Mouse (Mus musculus) intestine, embryonic 14.5 days (tissue): ENCODE measurements at regions not wholly inside any gene's neighbourhood (a gene's known extent, or its start where the extent isn't known, plus 50 kb on each side); places are given as distances from the start of the nearest gene placed in this dataset.
"Not testable (repeated sequence)": the region's sequence is repeated elsewhere in the genome, so short reads cannot be mapped to it uniquely, and the experiment has no call there.

ENCODE experiments used
- ATAC-seq: fragments of 200-750 bp; cut with Nextera tagmentation; replicated peaks from 2 replicates; pipeline ENCODE4 v1.8.0; 2017; ENCODE audit warnings: low read depth, moderate number of reproducible peaks, moderate TSS enrichment, moderate library complexity; ENCODE audit not compliant: low FRiP score, low TSS enrichment
- DNase-seq: peaks from one replicate; pipeline ENCODE4 v3.0.0-alpha.2; 2018; ENCODE audit warnings: low spot score
- H3K27ac ChIP-seq: fragments of 300-500 bp; sonication (generic); 2 replicates; pipeline ENCODE4 v1.5.1; 2014; ENCODE audit warnings: low read depth, mild to moderate bottlenecking, control low read depth
- H3K27me3 ChIP-seq: fragments of 300-500 bp; sonication (generic); replicated peaks from 2 replicates; pipeline ENCODE4 v1.6.1; 2014; ENCODE audit warnings: low read length, control low read depth; ENCODE audit not compliant: control insufficient read depth, insufficient read depth
- H3K36me3 ChIP-seq: fragments of 300-500 bp; sonication (generic); 2 replicates; pipeline ENCODE4 v1.6.1; 2014; ENCODE audit warnings: low read length, control low read depth; ENCODE audit not compliant: control insufficient read depth, insufficient read depth
- H3K4me1 ChIP-seq: fragments of 300-500 bp; sonication (generic); replicated peaks from 2 replicates; pipeline ENCODE4 v1.6.1; 2014; ENCODE audit warnings: low read length, control low read depth, mixed read lengths; ENCODE audit not compliant: control insufficient read depth, insufficient read depth
- H3K4me2 ChIP-seq: fragments of 300-500 bp; sonication (generic); 2 replicates; pipeline ENCODE4 v1.6.1; 2014; ENCODE audit warnings: low read length
- H3K4me3 ChIP-seq: fragments of 300-500 bp; sonication (generic); 2 replicates; pipeline ENCODE4 v1.5.1; 2014; ENCODE audit warnings: low read depth, low read length, control low read depth, mixed read lengths
- H3K9ac ChIP-seq: fragments of 300-500 bp; sonication (generic); 2 replicates; pipeline ENCODE4 v1.6.1; 2014; ENCODE audit warnings: mild to moderate bottlenecking, low read length
- H3K9me3 ChIP-seq: fragments of 300-500 bp; sonication (generic); 2 replicates; pipeline ENCODE4 v1.6.1; 2016; ENCODE audit warnings: low read length, control low read depth; ENCODE audit not compliant: control insufficient read depth
- WGBS: fragments of 180-500 bp; shearing (Covaris S2); extraction: QIAGEN DNeasy Blood & Tissue Kit; methylation state at CpG from one replicate; pipeline ENCODE4 v1.1.7; 2014; 5-methylcytosine and 5-hydroxymethylcytosine counted together

- no peaks in the 10 kb centered on the region for H3K4me1 ChIP-seq
- H3K4me2 ChIP-seq, result no peak overlapping the region
- H3K27me3 ChIP-seq, result no peaks in the 10 kb centered on the region
- H3K4me3 ChIP-seq, result no peak overlapping the region
- H3K27ac ChIP-seq, result no peak overlapping the region
- no peak for ATAC-seq
- no peak for DNase-seq
- H3K36me3 ChIP-seq, result no peaks in the 10 kb centered on the region
- WGBS, result 78% methylated on average over 9 of the region's 9 CpGs
- H3K9ac ChIP-seq, result no peak overlapping the region
- no peaks in the 10 kb centered on the region for H3K9me3 ChIP-seq
Observed at GRCm38 (mm10) chr4:23050701-23051317, 562.6 kb upstream of the Pou3f2 start.

- Histone ChIP-seq H3K4me3 (no peak overlapping the region), H3K4me2 (no peak overlapping the region), H3K36me3 (no peaks in the 10 kb centered on the region), H3K27me3 (no peaks in the 10 kb centered on the region), H3K9ac (no peak overlapping the region), H3K4me1 (no peaks in the 10 kb centered on the region), H3K27ac (no peak overlapping the region), H3K9me3 (no peaks in the 10 kb centered on the region)
- ATAC-seq, result no peak
- DNase-seq, result no peak
- WGBS, result 82% methylated on average over 6 of the region's 6 CpGs
Observed at GRCm38 (mm10) chr4:23037784-23038183, 549.6 kb upstream of the Pou3f2 start.

GRCm38 (mm10) chr4:23031271-23031670 lies 543.1 kb upstream of the Pou3f2 start:
- H3K27ac ChIP-seq, result no peak overlapping the region
- DNase-seq (no peak), ATAC-seq (no peak)
- WGBS, result 79% methylated on average over 2 of the region's 2 CpGs
- H3K36me3 ChIP-seq, result no peaks in the 10 kb centered on the region
- no peaks in the 10 kb centered on the region for H3K4me1 ChIP-seq
- H3K9ac ChIP-seq, result no peak overlapping the region
- H3K4me3 ChIP-seq, result no peak overlapping the region
- H3K4me2 ChIP-seq, result no peak overlapping the region
- H3K9me3 ChIP-seq, result no peaks in the 10 kb centered on the region
- no peaks in the 10 kb centered on the region for H3K27me3 ChIP-seq

DNA sequence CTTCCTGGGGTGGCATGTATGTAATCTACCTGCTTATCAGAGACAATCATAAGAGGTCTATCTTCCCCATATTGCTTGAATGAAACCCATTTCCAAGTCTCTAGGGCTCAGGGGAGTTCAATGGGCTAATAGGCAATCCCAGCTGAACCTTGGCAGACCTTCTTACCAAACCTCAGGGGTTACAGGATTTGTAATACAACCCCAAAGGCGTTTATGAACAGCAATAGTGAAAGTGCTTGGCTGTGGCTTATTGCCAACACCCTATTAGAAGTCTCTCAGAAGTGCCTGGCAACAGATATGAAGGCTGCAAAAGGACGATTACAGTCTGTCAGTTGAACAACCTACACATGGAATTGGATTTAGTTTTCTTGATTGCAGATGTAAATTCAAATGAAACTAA lies 534.0 kb upstream of the Pou3f2 start:
- Histone ChIP-seq H3K36me3 (no peaks in the 10 kb centered on the region), H3K27ac (no peak overlapping the region)
- 66% methylated on average over 2 of the region's 2 CpGs for whole genome bisulfite sequencing

GRCm38 (mm10) chr4:23010346-23010745 lies 522.2 kb upstream of the Pou3f2 start:
- 65% methylated on average over 2 of the region's 2 CpGs for WGBS
- Histone ChIP-seq H3K9ac (no peak overlapping the region), H3K36me3 (no peaks in the 10 kb centered on the region), H3K9me3 (no peaks in the 10 kb centered on the region), H3K4me2 (no peak overlapping the region), H3K4me3 (no peak overlapping the region), H3K27me3 (no peaks in the 10 kb centered on the region), H3K27ac (no peak overlapping the region), H3K4me1 (no peaks in the 10 kb centered on the region)
- ATAC-seq (no peak), DNase-seq (no peak)

More for the DNA sequence above, 534.0 kb upstream of the Pou3f2 start:
- DNase-seq, result no peak
- Histone ChIP-seq H3K4me2 (no peak overlapping the region), H3K9ac (no peak overlapping the region), H3K9me3 (no peaks in the 10 kb centered on the region), H3K27me3 (no peaks in the 10 kb centered on the region), H3K4me1 (no peaks in the 10 kb centered on the region), H3K4me3 (no peak overlapping the region)
- no peak for ATAC-seq

DNA sequence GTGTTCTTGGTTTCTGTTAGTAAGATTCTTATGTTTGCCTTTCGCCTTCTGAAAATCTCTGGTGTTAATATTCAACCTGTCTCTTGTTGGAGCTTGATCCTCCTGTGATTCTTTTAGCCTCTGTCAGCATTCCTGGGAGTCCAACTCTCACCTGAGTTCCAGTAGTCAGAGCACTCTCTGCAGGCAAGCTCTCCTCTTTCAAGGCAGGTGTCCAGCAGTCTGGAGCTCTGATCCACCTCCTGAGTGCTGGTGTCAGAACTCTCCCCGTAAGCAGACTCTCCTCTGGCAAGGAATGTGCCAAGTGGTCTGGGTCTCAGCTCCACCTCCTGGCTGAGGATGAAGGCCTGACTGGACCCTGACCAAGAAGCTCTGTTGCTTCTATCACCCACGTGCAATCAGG lies 521.0 kb upstream of the Pou3f2 start:
- not testable (repeated sequence) for DNase-seq, H3K27ac ChIP-seq, H3K9me3 ChIP-seq, H3K4me2 ChIP-seq, H3K36me3 ChIP-seq, H3K4me1 ChIP-seq, H3K27me3 ChIP-seq, H3K9ac ChIP-seq, H3K4me3 ChIP-seq, ATAC-seq
- WGBS, result 62% methylated on average over 3 of the region's 3 CpGs

DNA sequence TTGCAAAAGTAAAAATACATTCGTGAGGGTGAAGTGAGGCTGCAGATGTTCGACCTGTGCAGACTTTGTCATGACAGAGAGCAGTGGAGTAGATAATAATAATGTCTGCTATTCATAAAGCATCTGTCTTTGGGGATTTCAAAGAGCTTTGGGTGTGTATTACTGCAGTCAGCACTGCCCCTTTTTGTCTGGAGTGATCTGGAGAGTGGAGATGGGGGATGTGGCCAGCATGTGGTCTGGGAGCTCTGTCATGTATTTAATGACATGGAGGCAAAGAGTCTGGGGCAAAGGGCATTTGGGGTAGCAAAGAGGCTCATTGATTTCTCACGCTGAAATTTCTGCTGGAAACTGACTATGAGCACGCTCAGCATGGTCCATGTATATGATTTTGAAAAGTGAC lies 510.8 kb upstream of the Pou3f2 start:
- H3K9me3 ChIP-seq, result no peaks in the 10 kb centered on the region
- H3K36me3 ChIP-seq, result no peaks in the 10 kb centered on the region
- H3K4me2 ChIP-seq, result no peak overlapping the region
- WGBS, result 39% methylated on average over 4 of the region's 4 CpGs
- no peaks in the 10 kb centered on the region for H3K27me3 ChIP-seq
- no peak overlapping the region for H3K27ac ChIP-seq
- H3K4me1 ChIP-seq, result no peaks in the 10 kb centered on the region
- no peak overlapping the region for H3K4me3 ChIP-seq
- no peak overlapping the region for H3K9ac ChIP-seq
- DNase-seq (no peak), ATAC-seq (no peak)

GRCm38 (mm10) chr4:22997198-22997985 lies 509.2 kb upstream of the Pou3f2 start:
- H3K27ac ChIP-seq, result no peak overlapping the region
- ATAC-seq (no peak), DNase-seq (no peak)
- no peaks in the 10 kb centered on the region for H3K4me1 ChIP-seq
- no peaks in the 10 kb centered on the region for H3K27me3 ChIP-seq
- no peaks in the 10 kb centered on the region for H3K9me3 ChIP-seq
- H3K36me3 ChIP-seq, result no peaks in the 10 kb centered on the region
- no peak overlapping the region for H3K4me3 ChIP-seq
- WGBS, result 52% methylated on average over 4 of the region's 4 CpGs
- no peak overlapping the region for H3K4me2 ChIP-seq
- no peak overlapping the region for H3K9ac ChIP-seq
